Mouse (Mus musculus): ENCODE results near the gene Timm23.

DNA sequence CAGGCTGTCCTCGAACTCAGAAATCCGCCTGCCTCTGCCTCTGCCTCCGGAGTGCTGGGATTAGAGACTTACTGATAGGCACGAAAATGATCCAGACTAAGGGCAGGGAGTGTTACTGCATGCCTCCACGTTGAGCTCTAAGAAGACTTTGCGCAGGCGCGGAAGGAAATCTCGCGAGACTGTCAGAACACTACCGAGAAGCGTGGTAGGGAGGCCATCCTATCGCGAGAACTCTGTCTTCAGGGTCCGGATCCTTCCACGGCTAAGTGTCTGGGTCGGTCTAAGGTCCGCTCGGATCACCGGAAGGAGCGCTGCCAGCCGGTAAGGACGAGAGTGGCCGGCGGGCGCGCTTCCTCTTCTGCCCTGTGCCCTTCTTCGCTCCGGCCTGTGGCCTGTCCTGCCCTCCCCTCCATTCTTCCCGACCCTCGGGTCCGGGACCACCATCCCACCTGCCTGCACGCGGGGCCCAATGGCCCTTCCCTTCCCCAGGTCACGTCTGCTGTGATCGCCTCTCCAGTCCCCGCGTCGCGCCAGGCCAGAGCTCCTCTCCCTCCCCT lies 41.9 kb downstream of the Timm23 start, which contains the start of gene Ncoa4:
- no peak for TF ChIP-seq CTCF (IDR thresholded peaks at IDR 0.05; ENCODE audit: low read depth, low read length)
- TF ChIP-seq GATA1 (IDR thresholded peaks at IDR 0.05; ENCODE audit: borderline replicate concordance, low read length), result no peak
- TF ChIP-seq POLR2AphosphoS5 (IDR thresholded peaks at IDR 0.05; ENCODE audit: insufficient replicate concordance, low read depth, low read length), result no peak
- no peak for TF ChIP-seq TAL1 (conservative IDR thresholded peaks at IDR 0.05; ENCODE audit: low read depth, low read length)
- no peak for TF ChIP-seq GATA2 (IDR thresholded peaks at IDR 0.05; ENCODE audit: borderline replicate concordance, low read depth, low read length)

Measured in G1E (cell line).